Mouse (Mus musculus): ENCODE data around the gene Slc44a2. TPM values are rescaled to one million over a fixed set of nuclear protein-coding genes. Genes with fewer than 3 reads are reported as not detected.

Gene Slc44a2
- polyA plus RNA-seq, 1 experiment from 2014 or later, result 80.5 TPM

DNA sequence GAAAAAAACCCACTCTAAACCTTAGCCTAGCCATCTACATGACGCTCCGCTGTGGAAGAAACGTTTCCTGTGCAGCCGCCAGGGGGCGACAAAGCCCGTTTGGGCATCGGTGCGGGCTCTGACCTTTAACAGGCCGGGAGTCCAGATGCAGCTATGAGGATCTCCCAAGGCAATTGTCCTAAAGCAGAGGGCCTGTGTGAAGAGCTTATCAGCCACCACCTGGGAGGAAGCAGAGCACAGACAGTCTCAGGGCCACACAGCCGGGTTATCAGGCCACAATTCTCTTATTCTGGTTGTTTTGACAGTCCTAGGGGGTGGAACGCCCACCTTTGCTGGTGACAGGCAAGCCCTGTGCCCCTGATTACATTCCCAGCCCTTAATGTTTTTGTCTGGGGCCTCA is 7.1 kb upstream of the Slc44a2 start:
- H3K27ac ChIP-seq (ENCODE audit: low read depth, low read length), result no peak overlapping the region
- peak; percentile 76; the same call in 1 of the 2 replicates for ATAC-seq (ENCODE audit: low FRiP score, low TSS enrichment)
- H3K4me2 ChIP-seq (replicated peaks; ENCODE audit: low read depth, low read length), result no peak overlapping the region
- 7% methylated on average over 11 of the region's 11 CpGs for WGBS
- H3K9ac ChIP-seq (ENCODE audit: low read depth, low read length), result no peak overlapping the region
- 0 out of 2 replicates have a peak, but pooled peaks cover 4% of the 10 kb centered on the region for H3K4me1 ChIP-seq (ENCODE audit: control insufficient read depth, insufficient read depth, low read length)
- H3K36me3 ChIP-seq (ENCODE audit: control insufficient read depth, insufficient read depth, low read length), result no peaks in the 10 kb centered on the region
- H3K27me3 ChIP-seq (ENCODE audit: control insufficient read depth, insufficient read depth, low read length), result peaks cover 7% of the 10 kb centered on the region; the same call in 1 of the 2 replicates
- H3K4me3 ChIP-seq (ENCODE audit: low read length), result no peak overlapping the region
- H3K9me3 ChIP-seq (ENCODE audit: control insufficient read depth, low read length), result no peaks in the 10 kb centered on the region

DNA sequence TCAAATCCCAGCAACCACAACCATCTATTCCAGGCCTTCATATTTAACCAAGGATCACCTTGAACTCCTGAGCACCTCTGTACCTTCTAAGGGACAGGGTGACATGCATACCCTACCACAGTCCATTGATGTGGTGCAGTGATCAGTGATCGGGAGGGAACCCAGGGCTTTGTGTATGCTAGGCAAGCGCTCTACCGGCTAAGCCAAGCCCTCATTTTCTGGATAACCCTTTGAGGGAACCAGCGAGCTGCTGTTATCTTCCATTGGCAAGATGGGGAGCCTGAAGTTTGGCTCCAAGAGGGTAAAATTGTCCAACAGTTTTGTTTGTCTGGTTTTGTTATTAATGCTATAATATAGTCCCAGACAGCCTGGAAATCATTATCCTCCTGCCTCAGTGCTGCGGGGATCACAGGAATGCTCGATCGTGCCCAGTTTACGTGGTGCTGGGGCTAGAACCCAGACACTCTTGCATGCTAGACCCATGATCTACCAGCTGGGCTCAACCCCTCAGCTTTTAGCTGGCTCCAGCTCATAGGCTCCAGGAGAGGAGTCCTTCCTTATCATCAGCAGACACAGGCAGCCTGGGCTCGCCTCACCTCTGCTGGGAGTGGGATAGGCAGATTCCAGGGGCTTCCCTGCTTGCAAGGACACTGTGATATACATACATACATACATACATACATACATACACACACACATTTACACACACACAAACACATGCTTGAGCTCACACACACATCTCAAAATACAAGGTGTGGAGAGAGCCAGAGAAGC is 5.9 kb upstream of the Slc44a2 start:
- H3K4me1 ChIP-seq (ENCODE audit: control insufficient read depth, insufficient read depth, low read length), result 0 out of 2 replicates have a peak, but pooled peaks cover 1% of the 10 kb centered on the region
- no peak overlapping the region for H3K27ac ChIP-seq (ENCODE audit: low read depth, low read length)
- WGBS, result 92% methylated on average over 9 of the region's 9 CpGs
- H3K9ac ChIP-seq (ENCODE audit: low read depth, low read length), result no peak overlapping the region
- no peak for ATAC-seq (ENCODE audit: low FRiP score, low TSS enrichment)
- H3K4me3 ChIP-seq (ENCODE audit: low read length), result no peak overlapping the region
- no peaks in the 10 kb centered on the region for H3K36me3 ChIP-seq (ENCODE audit: control insufficient read depth, insufficient read depth, low read length)
- no peaks in the 10 kb centered on the region for H3K9me3 ChIP-seq (ENCODE audit: control insufficient read depth, low read length)
- peaks cover 7% of the 10 kb centered on the region; the same call in 1 of the 2 replicates for H3K27me3 ChIP-seq (ENCODE audit: control insufficient read depth, insufficient read depth, low read length)
- H3K4me2 ChIP-seq (replicated peaks; ENCODE audit: low read depth, low read length), result no peak overlapping the region

DNA sequence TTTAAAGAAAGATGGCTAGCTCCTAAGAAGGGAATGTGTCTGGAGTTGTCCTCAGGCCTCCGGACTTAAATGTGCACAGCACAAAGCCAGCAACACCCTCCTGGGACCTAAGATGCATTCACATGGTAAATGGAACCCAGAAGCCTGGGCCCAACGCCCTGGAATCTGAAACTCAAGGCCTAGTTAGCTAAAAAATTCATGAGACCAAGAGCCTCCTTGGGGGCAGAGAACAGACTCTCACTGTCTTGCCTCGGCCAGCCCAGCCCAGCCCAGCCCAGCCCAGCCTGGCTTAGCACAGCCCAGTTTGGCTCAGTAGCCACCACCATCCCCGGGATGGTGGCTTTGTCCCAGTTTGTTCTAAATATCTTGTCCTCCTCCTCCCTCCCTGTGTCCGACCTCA is 5.1 kb upstream of the Slc44a2 start:
- ATAC-seq (ENCODE audit: low FRiP score, low TSS enrichment), result no peak
- H3K27ac ChIP-seq (ENCODE audit: low read depth, low read length), result no peak overlapping the region
- no peak overlapping the region for H3K9ac ChIP-seq (ENCODE audit: low read depth, low read length)
- no peaks in the 10 kb centered on the region for H3K4me1 ChIP-seq (ENCODE audit: control insufficient read depth, insufficient read depth, low read length)
- H3K4me3 ChIP-seq (ENCODE audit: low read length), result no peak overlapping the region
- no peaks in the 10 kb centered on the region for H3K9me3 ChIP-seq (ENCODE audit: control insufficient read depth, low read length)
- H3K36me3 ChIP-seq (ENCODE audit: control insufficient read depth, insufficient read depth, low read length), result no peaks in the 10 kb centered on the region
- H3K27me3 ChIP-seq (ENCODE audit: control insufficient read depth, insufficient read depth, low read length), result peaks cover 7% of the 10 kb centered on the region; the same call in 1 of the 2 replicates
- 56% methylated on average over 5 of the region's 5 CpGs for WGBS
- H3K4me2 ChIP-seq (replicated peaks; ENCODE audit: low read depth, low read length), result no peak overlapping the region

DNA sequence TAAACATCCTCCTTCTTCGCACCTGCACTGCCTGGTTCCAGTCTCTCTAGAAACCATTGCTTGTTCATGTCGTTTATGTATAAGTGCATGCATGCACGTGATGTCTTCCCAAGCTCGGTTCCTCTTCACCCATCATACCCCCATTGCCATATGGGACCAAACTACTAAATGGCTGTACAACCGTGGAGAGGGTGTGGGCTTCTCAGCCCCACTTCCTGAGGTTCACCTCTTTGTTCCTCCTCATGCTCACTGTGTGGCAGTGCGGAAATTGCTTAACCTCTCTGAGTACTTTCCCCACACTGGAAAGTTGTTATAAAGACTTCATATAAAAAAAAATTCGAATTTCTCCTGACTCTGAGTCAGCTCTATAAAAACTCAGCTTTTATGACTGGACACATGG is 3.8 kb upstream of the Slc44a2 start:
- Histone ChIP-seq H3K4me3 (ENCODE audit: low read length) (no peak overlapping the region), H3K4me2 (replicated peaks; ENCODE audit: low read depth, low read length) (no peak overlapping the region), H3K4me1 (ENCODE audit: control insufficient read depth, insufficient read depth, low read length) (peaks cover 5% of the 10 kb centered on the region), H3K9ac (ENCODE audit: low read depth, low read length) (no peak overlapping the region), H3K27ac (ENCODE audit: low read depth, low read length) (no peak overlapping the region), H3K36me3 (ENCODE audit: control insufficient read depth, insufficient read depth, low read length) (no peaks in the 10 kb centered on the region), H3K9me3 (ENCODE audit: control insufficient read depth, low read length) (no peaks in the 10 kb centered on the region), H3K27me3 (ENCODE audit: control insufficient read depth, insufficient read depth, low read length) (peaks cover 7% of the 10 kb centered on the region; the same call in 1 of the 2 replicates)
- ATAC-seq (ENCODE audit: low FRiP score, low TSS enrichment), result no peak
- 80% methylated on average over 7 of the region's 7 CpGs for WGBS

DNA sequence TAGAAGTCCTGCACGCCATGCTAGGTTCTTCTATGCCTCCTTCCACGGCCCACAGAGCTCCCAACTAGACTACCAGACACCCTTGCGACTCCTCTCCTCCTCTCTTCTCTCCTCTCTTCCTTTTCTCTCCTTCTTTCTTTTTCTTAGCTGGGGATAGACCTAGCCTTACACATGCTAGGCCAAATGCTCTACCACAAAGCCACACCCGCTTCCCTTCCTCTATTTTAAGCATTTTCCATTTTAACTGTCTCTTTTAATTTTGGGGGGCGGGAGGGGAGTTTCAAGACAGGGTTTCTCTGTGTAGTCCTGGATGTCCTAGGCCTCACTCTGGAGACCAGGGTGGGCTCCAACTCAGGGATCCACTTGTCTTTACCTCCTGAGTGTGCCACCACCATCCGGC is 1.7 kb upstream of the Slc44a2 start:
- no peak for ATAC-seq (ENCODE audit: low FRiP score, low TSS enrichment)
- peaks cover 9% of the 10 kb centered on the region for H3K4me1 ChIP-seq (ENCODE audit: control insufficient read depth, insufficient read depth, low read length)
- H3K9me3 ChIP-seq (ENCODE audit: control insufficient read depth, low read length), result no peaks in the 10 kb centered on the region
- H3K27ac ChIP-seq (ENCODE audit: low read depth, low read length), result no peak overlapping the region
- no peak overlapping the region for H3K4me3 ChIP-seq (ENCODE audit: low read length)
- no peak overlapping the region for H3K4me2 ChIP-seq (replicated peaks; ENCODE audit: low read depth, low read length)
- no peaks in the 10 kb centered on the region for H3K27me3 ChIP-seq (ENCODE audit: control insufficient read depth, insufficient read depth, low read length)
- H3K36me3 ChIP-seq (ENCODE audit: control insufficient read depth, insufficient read depth, low read length), result no peaks in the 10 kb centered on the region
- H3K9ac ChIP-seq (ENCODE audit: low read depth, low read length), result no peak overlapping the region
- 95% methylated on average over 6 of the region's 6 CpGs for WGBS

DNA sequence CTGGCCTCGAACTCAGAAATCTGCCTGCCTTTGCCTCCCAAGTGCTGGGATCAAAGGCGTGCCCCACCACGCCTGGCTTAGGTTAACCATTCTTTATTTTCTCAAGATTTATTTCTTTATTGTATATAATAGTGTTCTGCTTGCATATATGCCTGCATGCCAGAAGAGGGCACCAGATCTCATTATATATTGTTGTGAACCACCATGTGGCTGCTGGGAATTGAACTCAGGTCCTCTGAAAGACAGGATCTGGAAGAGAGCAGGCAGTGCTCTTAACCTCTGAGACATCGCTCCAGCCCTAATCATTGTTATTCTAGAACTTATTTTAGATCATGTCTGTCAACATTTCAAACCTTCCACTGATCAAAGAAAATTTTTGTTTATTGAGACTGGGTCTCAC is 995 bp upstream of the Slc44a2 start:
- H3K4me3 ChIP-seq (ENCODE audit: low read length), result no peak overlapping the region
- H3K4me1 ChIP-seq (ENCODE audit: control insufficient read depth, insufficient read depth, low read length), result peaks cover 9% of the 10 kb centered on the region
- H3K9ac ChIP-seq (ENCODE audit: low read depth, low read length), result no peak overlapping the region
- H3K36me3 ChIP-seq (ENCODE audit: control insufficient read depth, insufficient read depth, low read length), result no peaks in the 10 kb centered on the region
- no peaks in the 10 kb centered on the region for H3K27me3 ChIP-seq (ENCODE audit: control insufficient read depth, insufficient read depth, low read length)
- H3K27ac ChIP-seq (ENCODE audit: low read depth, low read length), result no peak overlapping the region
- no peak overlapping the region for H3K4me2 ChIP-seq (replicated peaks; ENCODE audit: low read depth, low read length)
- no peak for ATAC-seq (ENCODE audit: low FRiP score, low TSS enrichment)
- WGBS, result 93% methylated on average over 4 of the region's 4 CpGs
- H3K9me3 ChIP-seq (ENCODE audit: control insufficient read depth, low read length), result no peaks in the 10 kb centered on the region

DNA sequence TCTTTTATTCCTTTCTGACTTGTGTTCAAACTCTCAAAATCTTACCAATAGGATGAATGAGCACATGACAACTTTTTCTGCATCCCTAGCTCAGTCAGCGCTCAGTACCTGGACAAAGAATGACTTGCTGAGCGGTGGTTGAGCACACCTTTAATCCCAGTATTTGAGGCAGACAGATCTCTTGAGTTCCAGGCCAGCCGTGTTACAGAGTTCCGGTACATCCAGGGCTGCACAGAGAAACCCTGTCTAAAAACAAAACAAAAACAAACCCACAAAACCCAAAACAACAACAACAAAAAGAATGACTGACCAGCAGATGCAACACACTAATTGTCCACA is 249 bp upstream of the Slc44a2 start:
- peak overlapping the region; percentile 67 for H3K4me2 ChIP-seq (replicated peaks; ENCODE audit: low read depth, low read length)
- H3K4me1 ChIP-seq (ENCODE audit: control insufficient read depth, insufficient read depth, low read length), result peaks cover 9% of the 10 kb centered on the region
- peak overlapping the region; percentile 65 for H3K4me3 ChIP-seq (ENCODE audit: low read length)
- H3K9ac ChIP-seq (ENCODE audit: low read depth, low read length), result 0 out of 2 replicates have a peak overlapping the region, but pooled peaks have one; percentile 61
- H3K36me3 ChIP-seq (ENCODE audit: control insufficient read depth, insufficient read depth, low read length), result no peaks in the 10 kb centered on the region
- no peaks in the 10 kb centered on the region for H3K9me3 ChIP-seq (ENCODE audit: control insufficient read depth, low read length)
- H3K27ac ChIP-seq (ENCODE audit: low read depth, low read length), result no peak overlapping the region
- 25% methylated on average over 4 of the region's 4 CpGs for WGBS
- ATAC-seq (ENCODE audit: low FRiP score, low TSS enrichment), result peak; percentile 39
- no peaks in the 10 kb centered on the region for H3K27me3 ChIP-seq (ENCODE audit: control insufficient read depth, insufficient read depth, low read length)

DNA sequence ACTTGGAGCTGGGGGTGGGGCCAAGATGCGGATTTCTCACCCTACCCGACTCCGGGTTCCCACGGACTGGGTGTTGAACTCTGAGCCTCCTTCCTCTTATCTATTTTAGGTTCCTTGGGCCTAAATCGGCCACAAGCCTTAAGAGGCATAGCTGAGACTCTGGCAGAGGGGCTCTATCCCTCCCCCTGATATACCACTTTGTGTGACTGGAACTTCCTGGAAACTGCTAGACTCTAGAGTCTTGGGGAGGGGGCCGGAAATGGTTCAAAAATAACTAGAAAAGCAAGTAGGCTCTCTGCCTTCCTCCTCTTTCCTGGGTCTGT is 976 bp downstream of the Slc44a2 start:
- H3K4me1 ChIP-seq (ENCODE audit: control insufficient read depth, insufficient read depth, low read length), result peaks cover 9% of the 10 kb centered on the region
- ATAC-seq (ENCODE audit: low FRiP score, low TSS enrichment), result no peak
- 15% methylated on average over 6 of the region's 6 CpGs for WGBS
- no peaks in the 10 kb centered on the region for H3K27me3 ChIP-seq (ENCODE audit: control insufficient read depth, insufficient read depth, low read length)
- H3K36me3 ChIP-seq (ENCODE audit: control insufficient read depth, insufficient read depth, low read length), result no peaks in the 10 kb centered on the region
- H3K4me2 ChIP-seq (replicated peaks; ENCODE audit: low read depth, low read length), result peak overlapping the region; percentile 67
- H3K4me3 ChIP-seq (ENCODE audit: low read length), result peak overlapping the region; percentile 65
- peak overlapping the region; percentile 61 for H3K9ac ChIP-seq (ENCODE audit: low read depth, low read length)
- peak overlapping the region; percentile 18; the same call in 1 of the 2 replicates for H3K27ac ChIP-seq (ENCODE audit: low read depth, low read length)
- H3K9me3 ChIP-seq (ENCODE audit: control insufficient read depth, low read length), result no peaks in the 10 kb centered on the region

DNA sequence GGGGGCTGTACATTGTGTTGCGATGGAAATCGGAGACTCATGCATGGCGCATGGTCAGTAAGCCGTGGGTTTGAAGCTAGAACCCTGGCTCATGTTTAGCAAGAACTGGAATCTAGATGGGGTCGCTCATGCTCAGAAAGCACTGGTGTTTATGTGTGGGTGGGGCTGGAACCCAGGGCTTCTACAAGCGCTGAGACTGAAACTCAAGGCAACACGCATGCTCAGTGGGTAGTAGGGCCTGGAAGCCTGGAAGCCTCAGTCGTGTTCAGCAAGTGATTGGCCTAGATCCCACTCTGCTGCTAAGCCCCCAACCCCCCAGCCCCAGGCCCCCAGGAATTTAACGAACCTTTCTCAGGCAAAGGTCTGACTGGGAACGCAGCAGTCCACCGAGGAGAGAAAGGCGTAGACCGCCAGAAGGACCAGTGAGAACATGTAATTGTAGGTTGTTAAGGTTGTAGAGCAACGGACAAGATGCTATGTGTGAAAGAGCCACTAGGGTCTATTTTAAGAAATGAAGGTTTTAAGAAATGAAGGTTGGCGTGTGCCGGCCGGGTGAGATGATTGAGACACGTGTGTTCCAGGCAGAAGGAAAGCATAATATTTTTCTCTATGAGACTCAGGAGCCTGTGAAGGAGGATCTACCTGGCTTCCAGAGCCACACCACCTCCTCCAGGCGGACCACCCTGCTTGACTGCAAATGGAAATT is 1.9 kb downstream of the Slc44a2 start:
- Histone ChIP-seq H3K4me2 (replicated peaks; ENCODE audit: low read depth, low read length) (peak overlapping the region; percentile 67; the same call in 1 of the 2 replicates), H3K27ac (ENCODE audit: low read depth, low read length) (0 out of 2 replicates have a peak overlapping the region, but pooled peaks have one; percentile 18), H3K27me3 (ENCODE audit: control insufficient read depth, insufficient read depth, low read length) (no peaks in the 10 kb centered on the region), H3K9me3 (ENCODE audit: control insufficient read depth, low read length) (no peaks in the 10 kb centered on the region), H3K4me1 (ENCODE audit: control insufficient read depth, insufficient read depth, low read length) (peaks cover 9% of the 10 kb centered on the region), H3K36me3 (ENCODE audit: control insufficient read depth, insufficient read depth, low read length) (no peaks in the 10 kb centered on the region), H3K4me3 (ENCODE audit: low read length) (no peak overlapping the region; the same call in 1 of the 2 replicates), H3K9ac (ENCODE audit: low read depth, low read length) (no peak overlapping the region; the same call in 1 of the 2 replicates)
- no peak for ATAC-seq (ENCODE audit: low FRiP score, low TSS enrichment)
- 81% methylated on average over 19 of the region's 19 CpGs for WGBS

All from kidney, embryonic 14.5 days (tissue).